Mouse (Mus musculus) urinary bladder, adult 2 months (tissue): ENCODE results near the gene Gm11639. TPM values are rescaled to one million over a fixed set of nuclear protein-coding genes. Genes with fewer than 3 reads are reported as not detected.

Experiments used
- DNase-seq: peaks from one replicate; pipeline ENCODE4 v3.0.0; 2022; ENCODE audit warnings: low spot score
- polyA plus RNA-seq: library from polyadenylated mRNA; depleted of rRNA; stranded (reverse); fragments of >200 nt; gene quantifications from 2 replicates; pipeline ENCODE4 v1.2.3, GENCODE M21; 2012; rRNA removed

Gm11639 gene
- polyA plus RNA-seq, 1 experiment: not detected

DNA sequence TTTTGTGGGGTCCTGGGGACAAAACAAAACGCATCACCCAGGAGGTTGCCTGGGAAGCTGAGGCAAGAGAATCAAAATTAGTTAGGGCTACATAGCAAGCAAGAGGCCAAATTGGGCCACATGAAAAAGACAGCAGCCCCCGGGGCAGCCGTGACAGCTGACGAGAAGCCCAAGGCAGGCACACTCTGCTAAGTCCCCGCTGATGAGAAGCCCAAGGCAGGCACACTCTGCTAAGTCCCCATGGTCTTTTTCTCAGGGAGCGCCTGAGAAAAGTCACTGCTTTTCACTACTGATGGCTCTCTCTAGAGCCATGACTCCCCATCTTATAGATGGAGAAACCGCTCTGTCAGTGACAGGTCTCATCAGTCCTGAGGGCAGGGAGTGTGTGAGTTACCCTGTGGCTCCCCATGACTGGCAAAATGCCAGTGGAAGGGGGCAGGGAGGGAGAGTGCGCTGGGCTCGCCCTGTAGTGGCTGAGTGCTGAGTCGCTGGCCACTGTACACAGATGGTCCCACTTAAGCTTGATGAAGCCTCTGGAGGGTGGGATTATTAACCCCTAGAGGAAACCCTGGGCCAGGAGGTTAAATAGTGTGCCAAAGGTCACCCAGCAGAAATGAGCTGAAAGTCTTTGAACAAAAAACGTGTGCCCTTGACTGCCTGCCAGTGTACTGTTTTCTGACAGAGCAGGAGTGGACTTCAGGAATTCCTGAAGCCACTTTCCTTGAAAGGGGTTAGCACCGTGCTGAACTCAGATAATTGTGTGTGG, 467.7 kb downstream of the Gm11639 start:
- no peak for DNase-seq

DNA sequence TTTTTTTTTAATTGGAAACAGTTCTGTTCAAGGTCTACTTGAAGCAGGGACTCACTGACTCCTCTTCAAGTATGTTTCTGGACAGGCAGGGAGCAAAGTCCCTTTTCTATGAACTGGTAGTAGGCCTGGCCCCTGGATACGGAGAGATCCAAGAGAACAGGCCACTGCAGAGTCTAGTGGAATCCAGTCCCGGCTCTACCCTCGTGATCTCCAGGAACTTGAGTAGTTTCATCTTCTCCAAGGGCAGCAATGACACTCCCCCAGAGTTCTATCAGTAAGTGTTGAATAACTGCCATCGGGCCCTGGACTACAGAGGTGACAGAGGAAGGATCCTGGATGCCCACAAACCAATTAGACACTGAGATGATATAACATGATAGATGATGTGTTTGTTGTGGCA, 470.4 kb downstream of the Gm11639 start:
- DNase-seq: no peak

DNA sequence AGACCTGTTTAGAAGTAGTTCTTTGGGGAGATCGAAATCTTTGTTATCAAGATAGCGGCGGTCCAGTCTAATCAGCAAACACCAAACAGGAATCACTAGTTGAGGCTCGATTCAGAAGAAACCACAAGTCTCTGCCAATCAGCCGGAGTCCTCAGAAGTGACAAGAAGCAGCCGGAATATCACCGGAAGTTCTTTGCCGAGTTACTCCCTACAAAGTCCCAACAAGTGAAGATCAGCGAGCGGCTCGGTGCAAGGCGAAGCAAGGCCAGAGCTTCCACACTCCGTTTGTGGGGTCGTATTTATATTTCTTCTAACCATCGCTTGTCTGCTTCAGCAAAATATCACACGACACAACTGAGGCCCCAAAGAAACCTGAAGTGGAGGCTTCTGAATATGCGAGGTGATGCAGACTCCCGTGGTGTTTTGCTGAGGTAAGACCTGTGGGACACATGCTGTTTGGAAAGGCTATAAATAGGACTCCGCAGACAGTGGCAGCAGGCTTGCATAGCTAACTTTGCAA, 471.3 kb downstream of the Gm11639 start:
- DNase-seq: no peak

DNA sequence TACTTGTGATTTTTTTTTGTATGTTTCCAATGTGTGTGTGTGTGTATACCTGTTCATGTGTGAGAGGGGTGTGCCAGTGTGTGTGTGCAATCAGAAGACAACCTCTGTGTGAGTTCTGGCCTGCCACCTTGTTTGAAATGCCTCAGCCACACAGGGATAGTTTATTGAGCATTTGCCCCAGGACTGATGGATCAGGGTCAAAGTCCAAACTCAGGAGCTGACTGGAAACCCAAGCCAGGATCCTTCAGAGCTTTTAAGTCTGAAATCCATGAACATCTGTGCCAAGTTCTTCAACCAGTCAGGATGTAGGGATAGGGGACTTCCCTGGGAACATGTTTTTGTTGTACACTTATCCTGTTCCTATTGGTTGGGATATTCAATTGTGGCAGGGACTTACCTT, 472.5 kb downstream of the Gm11639 start:
- no peak for DNase-seq

DNA sequence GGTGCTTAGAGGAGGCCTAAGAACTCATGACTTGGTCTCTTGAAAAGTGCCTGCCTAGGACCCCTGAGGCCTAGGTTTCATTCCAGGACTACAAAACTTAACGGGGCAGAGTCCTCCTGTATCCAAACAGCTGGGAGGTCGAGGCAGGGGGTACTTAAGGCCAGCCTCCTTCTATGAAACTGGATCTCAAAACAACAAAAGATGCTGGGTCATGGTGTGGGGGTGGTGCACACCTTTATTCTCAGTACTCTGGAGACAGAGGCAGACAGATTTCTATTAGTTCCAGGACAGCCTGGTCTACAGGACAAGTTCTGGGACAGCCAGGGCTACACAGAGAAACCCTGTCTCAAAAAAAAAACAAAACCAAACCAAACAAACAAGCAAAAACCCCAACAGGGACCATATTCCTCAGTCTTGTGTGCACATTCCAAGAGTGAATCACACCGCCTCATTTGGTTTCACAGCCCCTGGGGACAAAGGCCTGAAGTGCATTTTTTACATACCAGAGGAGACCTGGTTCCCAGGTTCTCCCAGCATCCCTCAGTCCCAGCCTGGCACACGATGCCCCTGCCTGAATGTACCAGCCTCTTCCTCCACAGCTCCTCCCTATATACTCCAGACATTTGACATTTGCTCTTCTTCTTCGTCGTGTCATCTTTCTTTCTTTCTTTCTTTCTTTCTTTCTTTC, 474.3 kb downstream of the Gm11639 start:
- DNase-seq: no peak

DNA sequence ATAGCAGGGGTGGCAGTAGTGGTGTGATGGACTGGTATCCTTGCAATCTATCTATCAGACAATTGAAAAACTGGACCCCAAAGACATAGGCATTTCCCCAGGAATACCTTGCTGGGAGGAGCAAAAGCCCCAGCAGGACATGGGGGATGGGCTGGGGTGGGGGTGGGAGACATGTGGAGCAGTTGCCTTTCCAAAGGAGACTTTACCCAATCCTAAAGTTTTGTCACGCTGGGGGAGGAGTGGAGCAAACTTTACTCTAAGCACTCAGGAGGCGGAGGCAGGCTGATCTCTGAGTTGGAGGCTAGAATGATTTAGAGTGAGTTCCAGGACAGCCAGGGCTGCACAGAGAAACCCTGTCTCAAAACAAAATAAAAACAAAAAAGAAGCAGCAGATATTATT, 475.9 kb downstream of the Gm11639 start:
- DNase-seq: no peak

DNA sequence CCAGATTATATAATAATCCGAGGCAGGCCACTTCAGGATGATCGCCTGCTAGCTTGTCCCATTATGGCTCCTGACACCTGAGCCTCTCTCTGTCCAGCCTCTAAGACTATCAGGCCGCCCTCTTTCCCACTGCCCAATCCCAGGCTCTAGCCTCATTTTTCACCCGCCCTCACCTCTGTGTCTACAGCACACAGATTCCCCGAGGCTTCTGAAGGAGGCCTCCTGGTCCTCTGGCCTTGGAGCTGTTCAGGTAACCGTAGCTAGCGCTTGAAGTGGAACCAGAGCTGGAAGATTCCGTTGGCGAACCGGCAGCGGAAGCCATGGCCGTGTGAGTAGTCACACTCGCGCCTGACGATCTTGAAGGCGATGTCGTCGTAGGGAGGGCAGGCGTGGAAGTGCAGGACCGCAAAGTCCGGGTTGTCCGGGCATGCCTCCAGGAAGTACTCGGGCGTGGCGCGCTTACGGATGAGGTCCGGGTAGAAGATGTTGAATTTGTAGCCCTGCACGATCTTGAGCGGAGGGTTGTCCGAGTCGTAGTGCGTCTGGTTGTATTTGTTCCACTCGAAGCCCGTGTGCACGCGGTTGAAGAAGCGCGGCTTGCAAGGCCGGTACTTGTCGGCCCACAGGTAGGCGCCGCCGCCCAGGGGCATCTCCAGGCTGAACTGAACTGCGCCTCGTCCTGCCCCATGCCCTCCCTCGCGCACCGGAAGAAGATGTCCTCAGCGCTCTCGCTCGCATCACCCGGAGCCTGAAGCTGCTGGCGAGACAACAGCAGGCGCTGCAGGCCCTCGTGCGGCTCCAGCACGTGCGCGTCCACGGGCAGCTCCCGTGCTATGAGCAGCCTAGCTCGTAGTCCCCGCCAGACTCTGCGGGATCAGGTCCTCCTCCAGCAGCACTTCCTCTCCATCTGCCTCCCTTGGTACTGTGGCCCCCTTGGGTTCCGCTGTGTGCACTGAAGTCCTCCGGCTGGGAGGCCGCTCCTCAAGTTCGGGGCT, 479.3 kb downstream of the Gm11639 start:
- no peak for DNase-seq

DNA sequence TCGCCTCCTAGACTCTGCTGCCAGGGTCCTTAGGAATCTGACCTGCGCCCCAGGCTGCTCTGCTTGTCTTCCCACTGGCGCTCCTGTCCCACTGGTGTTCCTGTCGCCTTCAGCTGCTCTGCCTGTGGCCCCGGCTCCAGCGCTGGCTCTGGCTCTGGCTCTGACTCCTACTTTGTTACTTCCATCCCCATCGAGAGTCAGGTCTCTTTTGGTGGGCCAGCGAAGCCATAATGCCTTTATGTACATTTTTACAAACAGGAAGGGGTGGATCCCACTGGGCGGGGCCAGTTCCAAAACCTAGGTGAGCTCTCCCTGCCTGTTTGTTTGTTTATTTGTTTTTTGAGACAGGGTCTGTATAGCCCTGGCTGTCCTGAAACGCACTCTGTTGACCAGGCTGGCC, 481.3 kb downstream of the Gm11639 start:
- DNase-seq: no peak

Other genes with a start within 250 kb of the Gm11639 start
- gene Kansl1, start 216.8 kb upstream of the Gm11639 start, polyA plus RNA-seq: 44.5 and 47.8 TPM in 2 replicates
- gene Cdc27, start 135.1 kb upstream of the Gm11639 start, polyA plus RNA-seq: 16.6 and 17.9 TPM in 2 replicates
- 78.5 and 80.4 TPM in 2 replicates for gene Myl4, start 135.0 kb upstream of the Gm11639 start, polyA plus RNA-seq
- gene Itgb3, start 77.7 kb upstream of the Gm11639 start, polyA plus RNA-seq: 48.6 and 62.7 TPM in 2 replicates